Comparison of ENCODE assay signal across 8 mouse cellular contexts in genomic region chr3:105959585-105959984, GRCm38 (mm10). TPM values are rescaled to one million over a fixed set of nuclear protein-coding genes. Genes with fewer than 3 reads are reported as not detected.
DNase-seq lines count a peak whose midpoint lies in the region; ATAC-seq and TF ChIP-seq lines count a peak whose summit lies in the region.

No protein-coding gene starts in this region.

- no peaks in the 10 kb centered on the region for H3K9me3 ChIP-seq in E14TG2a.4 (ENCODE audit: low read length)
- no peaks in the 10 kb centered on the region for H3K9me3 ChIP-seq in embryonic facial prominence, embryonic 13.5 days
- H3K9me3 ChIP-seq in limb, embryonic 14.5 days (ENCODE audit: control insufficient read depth, low read length): no peaks in the 10 kb centered on the region

- peak overlapping the region; percentile 77 for H3K27ac ChIP-seq in heart, adult 2 months
- peak overlapping the region; percentile 74 for H3K27ac ChIP-seq in embryonic facial prominence, embryonic 13.5 days
- H3K27ac ChIP-seq in limb, embryonic 14.5 days (replicated peaks; ENCODE audit: low read depth, low read length): peak overlapping the region; percentile 58
- H3K27ac ChIP-seq in olfactory bulb, adult 2 months (ENCODE audit: insufficient read depth, low read depth, low read length): peak overlapping the region; percentile 31; the same call in 1 of the 2 replicates

- H3K4me2 ChIP-seq in embryonic facial prominence, embryonic 13.5 days: peak overlapping the region; percentile 90
- H3K4me2 ChIP-seq in limb, embryonic 14.5 days (replicated peaks; ENCODE audit: low read depth, low read length, severe bottlenecking): peak overlapping the region; percentile 78

- peaks cover 5% of the 10 kb centered on the region for H3K4me1 ChIP-seq in heart, adult 2 months (ENCODE audit: control insufficient read depth, insufficient read depth, low read length)
- H3K4me1 ChIP-seq in E14TG2a.4 (replicated peaks; ENCODE audit: low read depth, low read length): peaks cover 46% of the 10 kb centered on the region
- H3K4me1 ChIP-seq in embryonic facial prominence, embryonic 13.5 days: peaks cover 25% of the 10 kb centered on the region
- peaks cover 16% of the 10 kb centered on the region for H3K4me1 ChIP-seq in limb, embryonic 14.5 days (ENCODE audit: control insufficient read depth, insufficient read depth, low read length)
- H3K4me1 ChIP-seq in olfactory bulb, adult 2 months (ENCODE audit: control insufficient read depth, insufficient read depth, low read length): peaks cover 5% of the 10 kb centered on the region; the same call in 1 of the 2 replicates

- peak; percentile 61 for ATAC-seq in embryonic facial prominence, embryonic 13.5 days (ENCODE audit: insufficient number of reproducible peaks, insufficient read depth, low FRiP score, low TSS enrichment, low read depth)
- peak; percentile 45 for ATAC-seq in limb, embryonic 14.5 days (ENCODE audit: low FRiP score, low read depth)

- peaks cover 4% of the 10 kb centered on the region for H3K79me2 ChIP-seq in heart, adult 2 months (replicated peaks; ENCODE audit: control insufficient read depth, insufficient read depth, low read length)

- TF ChIP-seq EP300 in heart, adult 2 months (IDR thresholded peaks at IDR 0.05; ENCODE audit: insufficient read depth, low read depth, low read length): no peak

- no peaks in the 10 kb centered on the region for H3K27me3 ChIP-seq in heart, adult 2 months (ENCODE audit: control insufficient read depth, insufficient read depth, low read length)
- no peaks in the 10 kb centered on the region for H3K27me3 ChIP-seq in E14TG2a.4 (ENCODE audit: insufficient read depth, low read length)
- no peaks in the 10 kb centered on the region for H3K27me3 ChIP-seq in embryonic facial prominence, embryonic 13.5 days
- no peaks in the 10 kb centered on the region for H3K27me3 ChIP-seq in limb, embryonic 14.5 days (ENCODE audit: control insufficient read depth, insufficient read depth, low read length)

- no peak for TF ChIP-seq CTCF in heart, adult 2 months (IDR thresholded peaks at IDR 0.05)
- TF ChIP-seq CTCF in E14TG2a.4 (conservative IDR thresholded peaks at IDR 0.05; ENCODE audit: low read length): no peak
- TF ChIP-seq CTCF in olfactory bulb, adult 2 months (IDR thresholded peaks at IDR 0.05; ENCODE audit: insufficient read depth, low read depth, low read length): no peak

- TF ChIP-seq POLR2A in heart, adult 2 months (IDR thresholded peaks at IDR 0.05; ENCODE audit: insufficient read depth, low read depth, low read length): no peak
- no peak for TF ChIP-seq POLR2A in limb, embryonic 14.5 days (IDR thresholded peaks at IDR 0.05; ENCODE audit: borderline replicate concordance, extremely low read depth, insufficient read depth, insufficient read length)
- no peak for TF ChIP-seq POLR2A in olfactory bulb, adult 2 months (IDR thresholded peaks at IDR 0.05; ENCODE audit: insufficient read depth, low read depth, low read length)

- DNase-seq in heart, adult 2 months: no peak
- DNase-seq in heart, postnatal 10 days: no peak
- peak; percentile 22 for DNase-seq in limb, embryonic 14.5 days (ENCODE audit: low spot score)
- DNase-seq in urinary bladder, adult 2 months (ENCODE audit: low spot score): no peak
- no peak for DNase-seq in left cerebral cortex, postnatal 36 days (ENCODE audit: low spot score in 2 of 2)

- H3K9ac ChIP-seq in heart, adult 2 months (ENCODE audit: low read depth, low read length): peak overlapping the region; percentile 84
- H3K9ac ChIP-seq in embryonic facial prominence, embryonic 13.5 days: peak overlapping the region; percentile 97
- peak overlapping the region; percentile 92 for H3K9ac ChIP-seq in limb, embryonic 14.5 days (ENCODE audit: low read depth, low read length, severe bottlenecking)

- peak overlapping the region; percentile 78 for H3K4me3 ChIP-seq in heart, adult 2 months
- H3K4me3 ChIP-seq in E14TG2a.4 (replicated peaks; ENCODE audit: low read length): peak overlapping the region; percentile 100
- H3K4me3 ChIP-seq in embryonic facial prominence, embryonic 13.5 days: peak overlapping the region; percentile 92
- peak overlapping the region; percentile 97 for H3K4me3 ChIP-seq in limb, embryonic 14.5 days (replicated peaks; ENCODE audit: low read length)
- H3K4me3 ChIP-seq in olfactory bulb, adult 2 months (ENCODE audit: insufficient read depth, low read depth, low read length): peak overlapping the region; percentile 94

- intact Hi-C loops in heart, adult 2 months (cut with DNase I): loop anchor here (5.0 kb wide), 1 partner anchor 272 kb away; the partner anchor contains the start of gene Ddx20
- intact Hi-C loops in heart, postnatal 10 days (cut with DNase I): loop anchor here (5.0 kb wide), 1 partner anchor 282 kb away; no protein-coding TSS in a partner anchor
- intact Hi-C loops in left cerebral cortex, postnatal 36 days (cut with DNase I): no loop called here

- peaks cover 31% of the 10 kb centered on the region for H3K36me3 ChIP-seq in heart, adult 2 months (ENCODE audit: control insufficient read depth, insufficient read depth, low read length)
- H3K36me3 ChIP-seq in E14TG2a.4 (ENCODE audit: insufficient read depth, low read length): peaks cover 83% of the 10 kb centered on the region
- H3K36me3 ChIP-seq in embryonic facial prominence, embryonic 13.5 days: peaks cover 44% of the 10 kb centered on the region
- H3K36me3 ChIP-seq in limb, embryonic 14.5 days (ENCODE audit: control insufficient read depth, insufficient read depth, low read length): peaks cover 42% of the 10 kb centered on the region

- under 1% methylated on average over 26 of the region's 26 CpGs for WGBS in heart, adult 2 months
- under 1% methylated on average over 26 of the region's 26 CpGs for WGBS in embryonic facial prominence, embryonic 13.5 days
- WGBS in limb, embryonic 14.5 days: under 1% methylated on average over 19 of the region's 26 CpGs
- WGBS in olfactory bulb, adult 2 months: 1% methylated on average over 26 of the region's 26 CpGs

RNA-seq across cellular contexts. Expression of gene Atp5f1, which starts 0.3 kb away (rescaled TPM):
- total RNA-seq in heart, adult 2 months (2021): 1,000 to 10,000 TPM; 1,076 to 1,219 TPM
- polyA plus RNA-seq in heart, adult 2 months (2012; rRNA removed): 478 and 1,133 TPM in 2 replicates
- 100 to 1,000 TPM; 916 to 930 TPM for total RNA-seq in heart, postnatal 10 days (2021)
- polyA plus RNA-seq in embryonic facial prominence, embryonic 13.5 days (2015; fragmentation: Nextera tagmentation; extraction: Ambion mirVana): 446 and 470 TPM in 2 replicates
- polyA plus RNA-seq in limb, embryonic 14.5 days (2012; rRNA removed): 162 and 233 TPM in 2 replicates
- polyA plus RNA-seq in limb, embryonic 14.5 days (2014; fragmentation: Nextera tagmentation; extraction: Ambion mirVana): 409 and 438 TPM in 2 replicates
- 1,422 TPM in 1 of 2 replicates, not detected in the other for polyA plus RNA-seq in olfactory bulb, adult 2 months (2012; ENCODE audit: insufficient read depth, insufficient read length, low replicate concordance, missing spikeins)
- 206 and 214 TPM in 2 replicates for polyA plus RNA-seq in urinary bladder, adult 2 months (2012; rRNA removed)
- total RNA-seq in left cerebral cortex, postnatal 36 days (2021): 100 to 1,000 TPM; 256 to 269 TPM

RNA-seq across cellular contexts. Expression of gene Wdr77, which starts 0.4 kb away (rescaled TPM):
- 10 to 100 TPM; 37.8 to 39.6 TPM for total RNA-seq in heart, adult 2 months (2021)
- polyA plus RNA-seq in heart, adult 2 months (2012; rRNA removed): 40.9 and 58.5 TPM in 2 replicates
- 10 to 100 TPM; 47.7 to 54.4 TPM for total RNA-seq in heart, postnatal 10 days (2021)
- 121 and 124 TPM in 2 replicates for polyA plus RNA-seq in embryonic facial prominence, embryonic 13.5 days (2015; fragmentation: Nextera tagmentation; extraction: Ambion mirVana)
- 92.1 and 100 TPM in 2 replicates for polyA plus RNA-seq in limb, embryonic 14.5 days (2012; rRNA removed)
- polyA plus RNA-seq in limb, embryonic 14.5 days (2014; fragmentation: Nextera tagmentation; extraction: Ambion mirVana): 107 and 111 TPM in 2 replicates
- polyA plus RNA-seq in olfactory bulb, adult 2 months (2012; ENCODE audit: insufficient read depth, insufficient read length, low replicate concordance, missing spikeins): not detected in 2 replicates
- 40.7 and 44.1 TPM in 2 replicates for polyA plus RNA-seq in urinary bladder, adult 2 months (2012; rRNA removed)
- 10 to 100 TPM; 46.9 to 50.7 TPM for total RNA-seq in left cerebral cortex, postnatal 36 days (2021)

RNA-seq across cellular contexts. Expression of gene Ovgp1, which starts 13.9 kb away (rescaled TPM):
- total RNA-seq in heart, adult 2 months (2021): under 1 TPM; 0.16 to 0.34 TPM
- polyA plus RNA-seq in heart, adult 2 months (2012; rRNA removed): 0.98 and 1.4 TPM in 2 replicates
- under 1 TPM; 0.15 to 0.24 TPM for total RNA-seq in heart, postnatal 10 days (2021)
- polyA plus RNA-seq in embryonic facial prominence, embryonic 13.5 days (2015; fragmentation: Nextera tagmentation; extraction: Ambion mirVana): 1.5 and 1.6 TPM in 2 replicates
- 3.4 and 3.6 TPM in 2 replicates for polyA plus RNA-seq in limb, embryonic 14.5 days (2012; rRNA removed)
- polyA plus RNA-seq in limb, embryonic 14.5 days (2014; fragmentation: Nextera tagmentation; extraction: Ambion mirVana): 0.37 and 0.94 TPM in 2 replicates
- not detected in 2 replicates for polyA plus RNA-seq in olfactory bulb, adult 2 months (2012; ENCODE audit: insufficient read depth, insufficient read length, low replicate concordance, missing spikeins)
- 3.1 and 4.2 TPM in 2 replicates for polyA plus RNA-seq in urinary bladder, adult 2 months (2012; rRNA removed)
- 1 to 10 TPM; 1.1 to 4.9 TPM for total RNA-seq in left cerebral cortex, postnatal 36 days (2021)

RNA-seq across cellular contexts. Expression of gene I830077J02Rik, which starts 27.1 kb away (rescaled TPM):
- 1 to 10 TPM in 1 of 2 experiments, under 1 TPM in 1; 0.97 to 2.3 TPM for total RNA-seq in heart, adult 2 months (2021)
- polyA plus RNA-seq in heart, adult 2 months (2012; rRNA removed): 0.72 and 0.76 TPM in 2 replicates
- 1 to 10 TPM in 1 of 2 experiments, under 1 TPM in 1; 0.69 to 1.3 TPM for total RNA-seq in heart, postnatal 10 days (2021)
- 0.41 and 0.49 TPM in 2 replicates for polyA plus RNA-seq in embryonic facial prominence, embryonic 13.5 days (2015; fragmentation: Nextera tagmentation; extraction: Ambion mirVana)
- 0.41 and 0.69 TPM in 2 replicates for polyA plus RNA-seq in limb, embryonic 14.5 days (2012; rRNA removed)
- 0.66 and 0.88 TPM in 2 replicates for polyA plus RNA-seq in limb, embryonic 14.5 days (2014; fragmentation: Nextera tagmentation; extraction: Ambion mirVana)
- not detected in 2 replicates for polyA plus RNA-seq in olfactory bulb, adult 2 months (2012; ENCODE audit: insufficient read depth, insufficient read length, low replicate concordance, missing spikeins)
- 0.58 and 0.78 TPM in 2 replicates for polyA plus RNA-seq in urinary bladder, adult 2 months (2012; rRNA removed)
- total RNA-seq in left cerebral cortex, postnatal 36 days (2021): 1 to 10 TPM; 1.4 to 1.8 TPM

RNA-seq across cellular contexts. Expression of gene Pifo, which starts 54.9 kb away (rescaled TPM):
- not detected for total RNA-seq in heart, adult 2 months (2021)
- 0.20 TPM in 1 of 2 replicates, not detected in the other for polyA plus RNA-seq in heart, adult 2 months (2012; rRNA removed)
- total RNA-seq in heart, postnatal 10 days (2021): not detected
- 0.39 and 0.70 TPM in 2 replicates for polyA plus RNA-seq in embryonic facial prominence, embryonic 13.5 days (2015; fragmentation: Nextera tagmentation; extraction: Ambion mirVana)
- 0.09 TPM in 1 of 2 replicates, not detected in the other for polyA plus RNA-seq in limb, embryonic 14.5 days (2012; rRNA removed)
- not detected in 2 replicates for polyA plus RNA-seq in limb, embryonic 14.5 days (2014; fragmentation: Nextera tagmentation; extraction: Ambion mirVana)
- polyA plus RNA-seq in olfactory bulb, adult 2 months (2012; ENCODE audit: insufficient read depth, insufficient read length, low replicate concordance, missing spikeins): not detected in 2 replicates
- not detected in 2 replicates for polyA plus RNA-seq in urinary bladder, adult 2 months (2012; rRNA removed)
- not detected for total RNA-seq in left cerebral cortex, postnatal 36 days (2021)

Comparison
In these comparisons a context has a peak if more than half of its experiments do, and no peak if none do; other contexts are left out.
1. RNA of gene Wdr77, which starts 0.4 kb away (polyA plus RNA-seq): 121 to 124 TPM in embryonic facial prominence, embryonic 13.5 days, 92.1 to 111 TPM in limb, embryonic 14.5 days, 40.7 to 44.1 TPM in urinary bladder, adult 2 months and 40.9 to 58.5 TPM in heart, adult 2 months; not detected in olfactory bulb, adult 2 months; every median in the first group is over 10 times any median in the second.
2. Peak in every context shown above with its lines, with median percentiles within 50 percentile points of each other: H3K27ac ChIP-seq, H3K4me3 ChIP-seq and H3K9ac ChIP-seq.